Mouse (Mus musculus) kidney, adult 2 months (tissue): Measurements from ENCODE around the gene Pias3.

ENCODE experiments used
- CTCF ChIP-seq: fragments of 200-500 bp; conservative IDR thresholded peaks from 2 replicates; pipeline ENCODE4 v1.5.1; 2011; ENCODE audit warnings: low read depth, mild to moderate bottlenecking, control low read depth, low read length, moderate library complexity, mixed read lengths; ENCODE audit not compliant: insufficient read depth, insufficient read length
- POLR2A ChIP-seq: fragments of 200-500 bp; IDR thresholded peaks from one replicate; pipeline ENCODE4 v1.6.1; 2011; ENCODE audit warnings: low read depth, low read length, control low read depth

GRCm38 (mm10) chr3:96737013-96737740, 41.0 kb downstream of the Pias3 start:
- no peak for TF ChIP-seq CTCF
- TF ChIP-seq POLR2A = no peak
